Mouse (Mus musculus) monocyte, adult 2 months (primary cell): Measurements from ENCODE around the gene Man2a1.

Experiments
- DNase-seq, 2 experiments: peaks; one replicate each; pipeline ENCODE4 v3.0.0; 2022; ENCODE audit warnings: low spot score in 2 of 2, low read depth in 1 of 2

Man2a1 gene

DNA sequence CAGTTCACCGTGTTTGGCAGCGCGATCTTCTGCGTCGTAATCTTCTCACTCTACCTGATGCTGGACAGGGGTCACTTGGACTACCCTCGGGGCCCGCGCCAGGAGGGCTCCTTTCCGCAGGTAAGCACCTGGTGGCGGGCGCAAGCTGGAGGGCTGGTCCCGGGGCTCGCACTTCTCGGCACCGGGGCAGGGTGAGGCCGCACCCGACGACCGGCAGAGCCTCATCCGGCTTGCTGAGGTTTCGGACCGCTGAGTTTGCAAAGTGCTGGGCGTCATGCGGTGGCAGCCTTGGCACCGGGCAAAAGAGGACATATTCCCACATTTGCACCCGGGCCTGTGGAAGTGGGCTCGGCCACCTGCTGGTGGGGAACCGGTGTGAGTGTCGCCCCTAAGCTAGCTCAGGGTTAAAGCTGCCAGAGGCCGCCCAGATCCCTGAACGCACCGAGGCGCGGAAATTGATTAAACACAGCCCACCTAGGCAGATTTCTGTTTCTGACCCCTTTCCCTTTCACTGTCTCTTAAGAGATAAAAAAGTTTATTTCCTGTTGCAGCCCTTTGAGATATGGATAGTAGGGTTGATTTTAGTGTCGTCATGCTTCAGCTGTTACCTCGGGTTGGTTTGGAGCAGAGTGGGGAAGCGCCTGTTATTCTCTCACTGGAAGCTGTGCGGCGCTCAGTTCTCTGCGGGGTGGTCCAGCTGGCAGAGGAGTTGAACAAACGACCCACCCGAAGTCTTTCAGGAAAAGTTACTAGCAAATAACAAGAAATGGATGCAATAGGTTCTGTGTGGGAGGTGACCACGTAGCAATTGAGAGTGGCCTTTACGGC lies 1.4 kb downstream of the Man2a1 start:
- DNase-seq: peak in 1 of 2 experiments; percentile 12

DNA sequence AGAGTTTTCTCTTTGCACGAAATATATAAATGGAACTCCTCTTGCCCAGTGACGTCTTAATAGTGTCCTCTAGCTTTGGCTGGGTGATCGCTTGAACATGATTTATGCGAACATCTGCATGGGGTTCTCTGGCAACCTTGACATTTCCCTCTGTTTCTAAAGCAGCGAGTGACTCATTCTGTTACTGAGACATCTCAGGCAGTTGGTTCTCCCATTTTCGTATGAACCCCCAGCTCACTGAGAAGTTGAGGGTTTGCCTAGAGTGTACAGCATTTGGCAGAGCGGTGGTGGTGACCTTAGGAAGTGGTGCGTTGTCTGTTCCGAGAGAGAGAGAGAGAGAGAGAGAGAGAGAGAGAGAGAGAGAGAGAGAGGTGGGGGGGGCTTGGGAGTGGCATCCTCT lies 2.6 kb downstream of the Man2a1 start:
- no peak for DNase-seq

DNA sequence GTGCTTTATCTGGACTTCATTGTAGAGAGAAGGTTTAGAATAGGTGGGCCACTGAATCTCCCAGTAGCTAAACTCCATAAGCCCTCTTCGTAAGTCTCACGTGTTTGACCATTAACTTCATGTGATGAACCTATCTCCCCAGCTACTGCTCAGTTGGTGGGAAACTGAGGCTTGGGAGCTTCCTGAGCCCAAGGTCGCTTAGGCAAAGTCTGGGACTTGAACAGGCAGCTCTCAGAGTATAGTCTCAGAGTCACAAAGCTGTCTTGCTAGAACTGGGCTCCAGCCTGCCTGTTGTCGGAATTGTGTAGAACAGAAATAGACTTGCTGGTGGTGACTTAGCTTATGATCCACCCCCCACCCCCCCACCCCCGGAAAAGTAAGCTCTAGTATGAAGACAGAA lies 3.0 kb downstream of the Man2a1 start:
- no peak for DNase-seq

DNA sequence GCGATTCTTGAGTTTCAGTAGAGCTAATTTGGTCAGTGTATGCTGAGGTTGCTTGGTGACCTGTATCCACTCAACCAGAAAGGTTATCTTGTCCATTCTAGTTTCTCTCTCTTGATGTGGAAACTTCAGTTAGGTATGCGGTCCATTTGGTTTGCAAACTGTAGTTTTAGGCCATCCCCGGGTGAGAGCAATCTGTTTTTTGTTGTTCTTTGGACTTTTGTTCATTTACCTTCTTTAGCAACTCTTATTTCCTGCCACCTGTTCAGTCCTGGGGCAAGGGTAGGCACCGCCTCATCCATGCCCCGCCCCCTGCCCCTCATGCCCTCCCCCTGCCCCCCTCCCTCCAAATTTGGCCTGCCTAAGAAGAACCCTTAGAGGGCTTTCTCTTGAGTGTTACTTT lies 3.6 kb downstream of the Man2a1 start:
- no peak for DNase-seq

GRCm38 (mm10) chr17:64608228-64608627 lies 7.7 kb downstream of the Man2a1 start:
- DNase-seq: no peak

DNA sequence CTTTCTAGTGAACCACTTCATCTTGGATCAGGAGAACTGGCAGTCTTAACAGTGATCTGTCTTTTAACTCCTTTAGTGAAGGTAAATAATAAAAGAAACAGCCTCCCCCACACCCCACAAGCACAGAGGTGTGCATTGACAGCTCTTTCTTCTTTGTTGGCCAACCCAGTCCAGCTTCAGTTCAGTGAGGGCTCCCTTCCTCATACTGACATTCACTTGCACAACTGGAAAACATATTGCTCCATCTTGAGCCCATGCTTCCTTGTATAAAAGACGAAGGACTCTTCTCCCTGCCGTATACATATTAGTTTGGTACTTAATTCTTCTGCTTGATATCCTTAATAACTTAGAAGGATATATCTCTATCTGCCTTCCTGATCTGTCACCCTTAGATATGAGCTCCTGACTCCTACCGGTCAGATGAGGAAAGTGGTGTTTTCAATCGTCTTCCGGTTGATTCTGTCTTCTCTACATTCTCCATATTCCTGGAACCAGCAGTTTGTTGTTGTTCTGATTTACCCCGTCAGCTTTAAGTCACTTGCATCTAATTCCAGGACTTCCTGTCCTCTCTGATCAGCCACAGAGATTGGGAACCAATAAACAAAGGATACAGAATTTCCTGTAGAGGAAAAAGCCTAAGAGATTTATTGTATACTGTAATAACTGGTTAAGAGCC lies 8.5 kb downstream of the Man2a1 start:
- no peak for DNase-seq

- no peak for DNase-seq
These were observed 9.2 kb downstream of the Man2a1 start for GRCm38 (mm10) chr17:64609741-64610140.

DNA sequence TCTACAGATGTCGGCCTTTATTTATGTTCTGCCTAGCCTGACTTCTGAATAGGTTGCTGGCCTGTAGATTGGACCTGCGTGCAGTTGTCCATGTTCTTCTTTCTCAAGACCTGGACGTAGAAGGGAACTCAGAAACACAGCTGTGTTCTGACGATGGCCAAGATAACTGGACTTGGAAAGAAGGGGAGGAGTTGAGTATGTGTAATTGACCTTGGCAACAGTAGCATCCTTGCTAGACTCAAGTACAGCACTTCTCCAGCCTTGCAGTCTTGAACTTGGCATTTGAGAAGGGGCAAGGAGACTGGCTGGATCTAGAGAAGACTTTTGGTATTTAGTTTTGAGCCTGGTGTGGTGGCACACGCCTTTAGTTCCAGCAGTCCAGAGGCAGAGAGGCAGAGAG lies 10.9 kb downstream of the Man2a1 start:
- no peak for DNase-seq

- DNase-seq: no peak
These were observed 11.8 kb downstream of the Man2a1 start for GRCm38 (mm10) chr17:64612135-64612885.

DNA sequence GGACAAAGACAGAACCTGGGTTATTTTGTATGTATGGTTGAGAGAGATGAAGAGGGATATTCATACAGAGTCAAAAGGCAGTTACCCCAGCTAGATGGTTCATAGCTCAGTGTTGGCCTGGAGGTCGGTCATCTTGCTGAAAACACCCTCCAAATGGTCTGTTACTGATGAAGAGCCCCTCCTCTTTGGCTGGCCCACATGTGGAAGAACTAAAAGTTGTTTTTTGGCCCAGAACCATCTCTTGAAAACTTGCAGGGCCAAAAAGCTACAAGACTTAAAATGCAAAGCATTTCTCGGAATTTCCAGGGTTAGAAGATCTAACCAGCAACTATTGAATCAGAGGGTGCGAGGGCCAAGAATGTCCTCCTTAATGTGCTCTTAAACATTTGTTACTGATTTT lies 12.4 kb downstream of the Man2a1 start:
- DNase-seq: no peak

DNA sequence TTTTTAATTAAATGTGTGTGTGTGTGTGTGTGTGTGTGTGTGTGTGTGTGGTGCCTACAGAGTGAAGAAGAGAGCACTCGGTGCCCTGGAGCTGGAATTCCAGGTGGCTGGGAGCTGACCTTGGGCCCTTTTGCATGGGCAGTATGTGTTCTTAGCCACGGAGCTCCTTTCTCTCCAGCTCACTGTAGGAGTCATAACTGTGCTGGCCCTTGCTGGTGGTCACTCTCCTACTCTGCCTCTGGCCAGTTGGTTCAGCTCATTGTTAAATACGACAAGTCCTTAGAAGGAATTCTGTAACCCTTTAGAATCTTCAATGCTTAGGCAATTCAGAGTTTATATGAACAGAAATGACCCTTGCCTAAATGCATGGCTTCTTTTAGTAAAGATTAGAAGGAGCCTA lies 12.8 kb downstream of the Man2a1 start:
- no peak for DNase-seq

GRCm38 (mm10) chr17:64614804-64615203 lies 14.3 kb downstream of the Man2a1 start:
- DNase-seq: no peak

DNA sequence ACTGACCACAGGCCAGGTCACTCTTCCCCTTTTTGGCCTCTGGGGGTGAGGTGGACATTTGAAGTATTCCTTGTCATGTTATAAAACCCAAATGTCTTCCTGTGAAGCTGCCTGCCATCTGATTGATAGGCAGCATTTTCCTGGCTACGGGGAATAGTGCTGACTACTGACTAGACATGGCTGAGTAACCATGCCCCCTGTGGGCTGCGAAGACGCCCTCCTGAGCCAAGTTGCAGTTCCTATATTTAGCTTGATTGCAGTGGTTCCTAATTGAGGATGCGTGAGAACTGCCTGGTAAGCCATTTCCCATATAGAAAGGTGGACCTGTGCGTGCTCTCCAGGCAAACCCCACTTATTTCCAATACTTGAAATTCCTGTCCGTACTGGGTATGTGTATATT lies 14.9 kb downstream of the Man2a1 start:
- DNase-seq: no peak

- no peak for DNase-seq
These were observed 15.7 kb downstream of the Man2a1 start for GRCm38 (mm10) chr17:64616259-64616658.

- DNase-seq: no peak
These were observed 17.3 kb downstream of the Man2a1 start for GRCm38 (mm10) chr17:64617838-64618237.

DNA sequence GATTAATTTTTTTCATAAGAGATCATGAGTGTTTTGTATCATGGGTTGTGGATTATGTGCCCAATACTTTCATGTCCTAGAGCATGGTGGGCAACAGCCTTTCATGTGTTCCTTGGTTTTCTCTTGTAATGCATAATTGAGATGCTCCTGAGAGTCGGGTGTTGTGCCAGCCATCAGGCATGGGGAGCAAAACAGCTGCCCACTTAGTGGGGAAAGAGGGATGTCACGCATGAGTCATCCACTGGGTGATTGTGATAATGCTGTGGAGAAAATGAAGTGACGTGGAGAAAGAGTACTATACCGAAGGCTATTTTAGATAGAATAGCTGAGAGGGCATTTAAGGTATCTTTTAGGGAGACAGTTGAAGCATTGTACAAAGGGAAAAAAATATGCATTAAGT lies 18.5 kb downstream of the Man2a1 start:
- DNase-seq: no peak

DNA sequence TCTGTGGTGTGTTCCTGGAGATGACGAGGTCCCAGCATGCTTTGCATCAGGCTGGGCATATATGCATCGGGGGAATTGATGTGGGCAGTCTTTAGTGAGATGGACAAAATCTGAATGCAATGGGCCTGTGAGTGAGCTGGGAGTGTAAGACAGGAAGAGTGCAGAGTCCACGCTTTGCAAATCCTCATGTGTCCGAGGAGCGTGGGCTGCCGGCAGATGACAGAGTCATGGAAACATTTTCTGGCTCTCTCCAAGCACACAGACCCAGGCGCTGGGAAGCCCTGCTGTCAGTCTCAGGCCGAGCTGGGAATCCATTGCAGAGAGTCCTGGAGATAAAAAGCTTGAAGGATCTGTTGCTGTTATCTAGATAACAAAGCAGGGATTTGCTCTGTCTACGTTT lies 19.6 kb downstream of the Man2a1 start:
- DNase-seq: no peak

DNA sequence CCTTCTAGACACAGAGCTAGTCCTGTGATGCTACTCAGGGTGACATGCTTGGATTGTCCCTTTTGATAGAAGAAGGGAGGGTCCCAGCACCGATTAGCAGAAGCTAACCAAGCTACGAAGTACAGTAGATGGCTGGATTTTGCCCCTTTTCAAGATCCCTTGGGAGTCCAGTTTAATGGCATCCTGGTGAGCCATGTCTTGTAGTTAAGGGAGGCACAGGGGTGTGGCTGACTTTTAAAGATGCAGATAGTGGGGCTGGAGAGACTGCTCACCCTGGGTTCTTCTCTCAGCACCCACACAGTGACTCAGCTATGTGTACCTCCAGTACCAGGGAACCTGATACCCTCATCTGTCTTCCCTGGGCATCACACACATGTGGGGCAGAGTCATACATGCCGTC lies 20.1 kb downstream of the Man2a1 start:
- DNase-seq: no peak

GRCm38 (mm10) chr17:64621226-64621625 lies 20.7 kb downstream of the Man2a1 start:
- no peak for DNase-seq

DNA sequence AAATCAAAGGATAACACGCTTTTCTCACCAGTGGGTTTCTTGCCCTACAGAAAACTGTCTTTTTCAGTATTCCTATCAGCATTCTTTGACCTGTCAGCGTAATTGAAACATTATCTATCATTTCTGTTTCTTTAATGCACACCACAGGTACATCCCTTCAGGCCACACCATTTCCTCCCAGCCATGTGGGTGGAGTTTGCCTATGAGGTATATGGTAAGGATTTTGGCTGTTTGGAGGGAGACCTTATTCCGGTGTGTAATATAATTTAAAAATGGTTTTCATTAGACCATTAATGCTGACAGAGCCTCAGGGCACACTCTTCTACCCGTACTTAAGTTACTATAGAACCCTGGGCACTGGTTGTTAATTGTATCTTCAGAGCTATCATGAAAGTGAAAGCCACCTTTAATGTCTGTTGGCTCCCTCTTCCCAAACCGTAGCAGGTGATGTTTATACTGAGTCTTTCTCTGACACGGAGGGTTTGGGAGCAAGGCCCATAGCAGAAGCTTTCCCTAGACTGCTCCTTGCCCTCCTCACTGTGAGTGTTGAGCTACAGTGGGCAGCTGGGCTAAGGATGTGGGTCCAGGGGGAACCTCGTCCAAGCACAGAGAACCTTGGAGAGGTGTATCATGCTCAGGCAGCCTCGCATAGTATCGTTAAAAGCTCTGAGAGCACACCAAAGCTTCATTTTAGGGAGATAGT lies 21.3 kb downstream of the Man2a1 start:
- DNase-seq: no peak

- DNase-seq: peak in 1 of 2 experiments; percentile 18
These were observed 21.9 kb downstream of the Man2a1 start for GRCm38 (mm10) chr17:64622352-64622886.
